ENCODE assay signal across 8 mouse cellular contexts in genomic region chr12:105454258-105455062, GRCm38 (mm10). TPM values are rescaled to one million over a fixed set of nuclear protein-coding genes. Genes with fewer than 3 reads are reported as not detected.
DNase-seq lines count a peak whose midpoint lies in the region; ATAC-seq and TF ChIP-seq lines count a peak whose summit lies in the region.

No protein-coding gene starts in this region.

- WGBS in kidney, embryonic 14.5 days, result 2% methylated on average over 21 of the region's 21 CpGs
- 10% methylated on average over 21 of the region's 21 CpGs for WGBS in heart, postnatal 0 days
- 5% methylated on average over 21 of the region's 21 CpGs for WGBS in liver, embryonic 15.5 days (ENCODE audit: insufficient replicate concordance)

- TF ChIP-seq EP300 in heart, postnatal 0 days (IDR thresholded peaks at IDR 0.05; ENCODE audit: low read depth), result no peak

- no peak for DNase-seq in kidney, adult 8-10 months
- DNase-seq in heart, postnatal 0 days (ENCODE audit: low spot score), result no peak
- no peak for DNase-seq in ovary, postnatal 36 days (ENCODE audit: low spot score)
- no peak for DNase-seq in testis, postnatal 14 days (ENCODE audit: low spot score)
- DNase-seq in right cerebral cortex, postnatal 14 days, result no peak

- H3K4me2 ChIP-seq in kidney, embryonic 14.5 days (replicated peaks; ENCODE audit: low read depth, low read length), result peak overlapping the region; percentile 90
- peak overlapping the region; percentile 81 for H3K4me2 ChIP-seq in heart, postnatal 0 days (ENCODE audit: low read depth, low read length)
- peak overlapping the region; percentile 56 for H3K4me2 ChIP-seq in liver, embryonic 15.5 days

- peak; percentile 65 for ATAC-seq in kidney, embryonic 14.5 days (ENCODE audit: low FRiP score, low TSS enrichment)
- peak; percentile 14; the same call in 1 of the 2 replicates for ATAC-seq in heart, postnatal 0 days (ENCODE audit: insufficient read depth, low read depth)
- no peak for ATAC-seq in liver, embryonic 15.5 days (ENCODE audit: insufficient read depth)

- peak overlapping the region; percentile 59 for H3K9ac ChIP-seq in kidney, embryonic 14.5 days (ENCODE audit: low read depth, low read length)
- H3K9ac ChIP-seq in heart, postnatal 0 days (replicated peaks; ENCODE audit: low read depth, low read length), result no peak overlapping the region
- H3K9ac ChIP-seq in liver, embryonic 15.5 days, result no peak overlapping the region

- TF ChIP-seq CTCF in heart, postnatal 0 days (IDR thresholded peaks at IDR 0.05; ENCODE audit: low read depth), result no peak

- H3K9me3 ChIP-seq in kidney, embryonic 14.5 days (ENCODE audit: control insufficient read depth, low read length), result no peaks in the 10 kb centered on the region
- no peaks in the 10 kb centered on the region for H3K9me3 ChIP-seq in heart, postnatal 0 days (replicated peaks; ENCODE audit: control insufficient read depth, low read length)
- no peaks in the 10 kb centered on the region for H3K9me3 ChIP-seq in liver, embryonic 15.5 days (replicated peaks)

- peak overlapping the region; percentile 65 for H3K4me3 ChIP-seq in kidney, embryonic 14.5 days (ENCODE audit: low read length)
- H3K4me3 ChIP-seq in brown adipose tissue, adult 24 weeks (ENCODE audit: insufficient read depth, low read depth, low read length), result peak overlapping the region; percentile 33
- H3K4me3 ChIP-seq in heart, postnatal 0 days (ENCODE audit: low read depth, low read length), result peak overlapping the region; percentile 52
- peak overlapping the region; percentile 31 for H3K4me3 ChIP-seq in liver, embryonic 15.5 days (replicated peaks)

- no peaks in the 10 kb centered on the region for H3K27me3 ChIP-seq in kidney, embryonic 14.5 days (ENCODE audit: control insufficient read depth, insufficient read depth, low read length)
- peaks cover 21% of the 10 kb centered on the region for H3K27me3 ChIP-seq in heart, postnatal 0 days (ENCODE audit: control insufficient read depth, insufficient read depth, low read length)
- peaks cover 27% of the 10 kb centered on the region for H3K27me3 ChIP-seq in liver, embryonic 15.5 days

- H3K36me3 ChIP-seq in kidney, embryonic 14.5 days (ENCODE audit: control insufficient read depth, insufficient read depth, low read length), result no peaks in the 10 kb centered on the region
- no peaks in the 10 kb centered on the region for H3K36me3 ChIP-seq in heart, postnatal 0 days (replicated peaks; ENCODE audit: control insufficient read depth, insufficient read depth, low read length)
- H3K36me3 ChIP-seq in liver, embryonic 15.5 days (replicated peaks), result no peaks in the 10 kb centered on the region

- H3K27ac ChIP-seq in kidney, embryonic 14.5 days (ENCODE audit: low read depth, low read length), result no peak overlapping the region
- no peak overlapping the region for H3K27ac ChIP-seq in brown adipose tissue, adult 24 weeks (replicated peaks; ENCODE audit: low read depth, low read length)
- no peak overlapping the region for H3K27ac ChIP-seq in heart, postnatal 0 days (ENCODE audit: low read depth)
- no peak overlapping the region for H3K27ac ChIP-seq in liver, embryonic 15.5 days (replicated peaks)

- H3K4me1 ChIP-seq in kidney, embryonic 14.5 days (ENCODE audit: control insufficient read depth, insufficient read depth, low read length), result peaks cover 3% of the 10 kb centered on the region; the same call in 1 of the 2 replicates
- peaks cover 5% of the 10 kb centered on the region for H3K4me1 ChIP-seq in brown adipose tissue, adult 24 weeks (ENCODE audit: control insufficient read depth, insufficient read depth, insufficient read length, low read length)
- peaks cover 4% of the 10 kb centered on the region; the same call in 1 of the 2 replicates for H3K4me1 ChIP-seq in heart, postnatal 0 days (ENCODE audit: control insufficient read depth, insufficient read depth)
- peaks cover 6% of the 10 kb centered on the region; the same call in 1 of the 2 replicates for H3K4me1 ChIP-seq in liver, embryonic 15.5 days (replicated peaks)

RNA-seq across cellular contexts. Expression of gene D430019H16Rik, which starts 0.8 kb away (rescaled TPM):
- 2.5 and 3.1 TPM in 2 replicates for polyA plus RNA-seq in kidney, embryonic 14.5 days (2014; fragmentation: Nextera tagmentation; extraction: Ambion mirVana)
- 0.46 and 0.63 TPM in 2 replicates for polyA plus RNA-seq in brown adipose tissue, adult 24 weeks (2012; ENCODE audit: insufficient read depth, insufficient read length, missing spikeins)
- total RNA-seq in heart, postnatal 0 days (2014; rRNA removed; ENCODE audit: low replicate concordance), result 0.34 and 2.6 TPM in 2 replicates
- polyA plus RNA-seq in heart, postnatal 0 days (2015; fragmentation: Nextera tagmentation; extraction: Ambion mirVana), result 0.07 and 0.08 TPM in 2 replicates
- polyA plus RNA-seq in liver, embryonic 15.5 days (2015; fragmentation: Nextera tagmentation; extraction: Ambion mirVana), result 0.03 and 0.05 TPM in 2 replicates
